22 mouse cellular contexts compared by ENCODE assay signal in genomic region chr19:6231036-6231435, GRCm38 (mm10). TPM values are rescaled to one million over a fixed set of nuclear protein-coding genes. Genes with fewer than 3 reads are reported as not detected.
"Had no signal": no experiment of that assay in that cellular context is flagged by ENCODE, and none has a peak within 500 bp of the region (broad histone marks: within the 10 kb centered on the region; RNA-seq: fewer than 3 reads in every experiment).

No protein-coding gene starts in this region.

- H3K27me3 ChIP-seq: limb, embryonic 13.5 days; neural tube, embryonic 15.5 days had no signal

- H3K4me2 ChIP-seq: limb, embryonic 13.5 days; neural tube, embryonic 15.5 days had no signal

- H3K9me3 ChIP-seq: limb, embryonic 13.5 days; midbrain, embryonic 10.5 days; neural tube, embryonic 15.5 days had no signal

- H3K27ac ChIP-seq: limb, embryonic 13.5 days; liver, embryonic 14.5 days; midbrain, embryonic 10.5 days; neural tube, embryonic 15.5 days; stomach, postnatal 0 days had no signal

- H3K9ac ChIP-seq: limb, embryonic 13.5 days; liver, embryonic 14.5 days; neural tube, embryonic 15.5 days had no signal

- DNase-seq: kidney, postnatal 14 days; lung, adult 18-20 months; lung, postnatal 36 days; midbrain, embryonic 14.5 days; right cerebral cortex, adult 18-20 months; right cerebral cortex, postnatal 25 days; thymus, postnatal 4 days had no signal

- H3K4me3 ChIP-seq: limb, embryonic 13.5 days; midbrain, embryonic 10.5 days; myocyte; neural tube, embryonic 15.5 days had no signal

RNA-seq across cellular contexts. Expression of gene Gpha2, which starts 4.9 kb away (rescaled TPM):
- total RNA-seq: layer of hippocampus, adult 8-10 months; layer of hippocampus, postnatal 14 days; left cerebral cortex, adult 18-20 months; left cerebral cortex, postnatal 10 days; left cerebral cortex, postnatal 4 days; megakaryocyte, adult 5-6 weeks had no signal
- polyA plus RNA-seq: liver, adult 2 months; liver, embryonic 14.5 days; midbrain, embryonic 10.5 days; midbrain, embryonic 14.5 days; neural tube, embryonic 15.5 days had no signal

RNA-seq across cellular contexts. Expression of gene Majin, which starts 46.8 kb away (rescaled TPM):
- total RNA-seq: layer of hippocampus, adult 8-10 months; layer of hippocampus, postnatal 14 days; left cerebral cortex, postnatal 10 days; left cerebral cortex, postnatal 4 days; liver, adult 2 months had no signal
- polyA plus RNA-seq: limb, embryonic 13.5 days; liver, adult 2 months; liver, embryonic 14.5 days; lung, embryonic 16.5 days; midbrain, embryonic 10.5 days; midbrain, embryonic 14.5 days; myocyte; neural tube, embryonic 11.5 days; neural tube, embryonic 15.5 days; stomach, postnatal 0 days had no signal
